Mouse (Mus musculus) heart, embryonic 14.5 days (tissue): ENCODE measurements around the gene Dnajc11. TPM values are rescaled to one million over a fixed set of nuclear protein-coding genes. Genes with fewer than 3 reads are reported as not detected.

Source experiments
- ATAC-seq: fragments of 200-750 bp; cut with Nextera tagmentation; 2 replicates; pipeline ENCODE4 v1.8.0; 2017; ENCODE audit warnings: low read depth, moderate TSS enrichment; ENCODE audit not compliant: insufficient number of reproducible peaks, insufficient read depth, low FRiP score
- H3K27ac ChIP-seq, 2 experiments: fragments of 200-500 bp in 1 of 2; fragments of 300-500 bp in 1 of 2; sonication (generic) in 1 of 2; replicated peaks in 1 of 2; 2 replicates each; pipeline ENCODE4 v1.5.1; 2012 to 2014; ENCODE audit warnings: low read depth in 2 of 2, low read length in 2 of 2, control low read depth in 1 of 2, mild to moderate bottlenecking in 1 of 2, mixed read lengths in 1 of 2; ENCODE audit not compliant: control insufficient read depth in 1 of 2, insufficient read depth in 1 of 2
- H3K27me3 ChIP-seq: fragments of 300-500 bp; sonication (generic); 2 replicates; pipeline ENCODE4 v1.6.1; 2014; ENCODE audit warnings: mild to moderate bottlenecking, low read length, control low read depth; ENCODE audit not compliant: control insufficient read depth, insufficient read depth
- H3K36me3 ChIP-seq: fragments of 300-500 bp; sonication (generic); 2 replicates; pipeline ENCODE4 v1.6.1; 2014; ENCODE audit warnings: mild to moderate bottlenecking, control low read depth, low read length, mixed read lengths; ENCODE audit not compliant: control insufficient read depth, insufficient read depth
- H3K4me1 ChIP-seq, 2 experiments: fragments of 200-500 bp in 1 of 2; fragments of 300-500 bp in 1 of 2; sonication (generic) in 1 of 2; 2 replicates each; pipeline ENCODE4 v1.6.1; 2012 to 2014; ENCODE audit warnings: low read length in 2 of 2, control low read depth in 1 of 2, mixed read lengths in 1 of 2; ENCODE audit not compliant: control insufficient read depth in 2 of 2, insufficient read depth in 2 of 2
- H3K4me2 ChIP-seq: fragments of 300-500 bp; sonication (generic); 2 replicates; pipeline ENCODE4 v1.6.1; 2014; ENCODE audit warnings: mild to moderate bottlenecking, low read length
- H3K4me3 ChIP-seq, 2 experiments: fragments of 200-500 bp in 1 of 2; fragments of 300-500 bp in 1 of 2; sonication (generic) in 1 of 2; 2 replicates each; pipeline ENCODE4 v1.5.1; 2012 to 2014; ENCODE audit warnings: low read length in 2 of 2, mild to moderate bottlenecking in 2 of 2, control low read depth in 1 of 2, low read depth in 1 of 2, moderate library complexity in 1 of 2; ENCODE audit not compliant: control insufficient read depth in 1 of 2, insufficient read depth in 1 of 2
- H3K9ac ChIP-seq: fragments of 300-500 bp; sonication (generic); 2 replicates; pipeline ENCODE4 v1.6.1; 2014; ENCODE audit warnings: mild to moderate bottlenecking, low read length
- H3K9me3 ChIP-seq: fragments of 300-500 bp; sonication (generic); 2 replicates; pipeline ENCODE4 v1.6.1; 2016; ENCODE audit warnings: low read length, control low read depth; ENCODE audit not compliant: control insufficient read depth
- WGBS: fragments of 180-500 bp; shearing (Covaris S2); extraction: QIAGEN DNeasy Blood & Tissue Kit; methylation state at CpG from one replicate; pipeline ENCODE4 v1.1.7; 2014; 5-methylcytosine and 5-hydroxymethylcytosine counted together
- polyA plus RNA-seq: library from polyadenylated mRNA; unstranded; fragments of >200 nt; fragmentation: Nextera tagmentation; extraction: Ambion mirVana; gene quantifications from 2 replicates; pipeline ENCODE4 v1.2.1, GENCODE M21; 2014

Gene Dnajc11
- polyA plus RNA-seq, 1 experiment from 2014 or later, result 54.6 TPM

GRCm38 (mm10) chr4:151937441-151937840, 4.0 kb downstream of the Dnajc11 start:
- peaks cover 0 to 19% of the 10 kb centered on the region in 2 experiments; a peak in 3 of 4 replicates for H3K4me1 ChIP-seq
- no peaks in the 10 kb centered on the region for H3K9me3 ChIP-seq
- H3K4me2 ChIP-seq, result no peak overlapping the region
- no peak overlapping the region for H3K4me3 ChIP-seq
- no peaks in the 10 kb centered on the region for H3K27me3 ChIP-seq
- no peak overlapping the region for H3K9ac ChIP-seq
- no peak for ATAC-seq
- no peaks in the 10 kb centered on the region for H3K36me3 ChIP-seq
- H3K27ac ChIP-seq, result no peak overlapping the region
- 83% methylated on average over 13 of the region's 13 CpGs for WGBS

GRCm38 (mm10) chr4:151938089-151938488, 4.6 kb downstream of the Dnajc11 start:
- ATAC-seq, result no peak
- Histone ChIP-seq H3K9me3 (no peaks in the 10 kb centered on the region), H3K4me1 (peaks cover 0 to 19% of the 10 kb centered on the region in 2 experiments; a peak in 3 of 4 replicates), H3K4me2 (no peak overlapping the region), H3K27me3 (no peaks in the 10 kb centered on the region), H3K4me3 (no peak overlapping the region), H3K9ac (no peak overlapping the region), H3K36me3 (no peaks in the 10 kb centered on the region), H3K27ac (no peak overlapping the region)
- WGBS, result 93% methylated on average over 3 of the region's 3 CpGs

GRCm38 (mm10) chr4:151946211-151946610, 12.7 kb downstream of the Dnajc11 start:
- WGBS, result 59% methylated on average over 11 of the region's 11 CpGs

GRCm38 (mm10) chr4:151948497-151949471, 15.3 kb downstream of the Dnajc11 start:
- Histone ChIP-seq H3K4me2 (no peak overlapping the region), H3K9ac (no peak overlapping the region), H3K4me3 (no peak overlapping the region), H3K9me3 (no peaks in the 10 kb centered on the region), H3K4me1 (peaks cover 10 to 27% of the 10 kb centered on the region in 2 experiments; a peak in 3 of 4 replicates), H3K36me3 (peaks cover 28% of the 10 kb centered on the region), H3K27ac (no peak overlapping the region), H3K27me3 (no peaks in the 10 kb centered on the region)
- no peak for ATAC-seq
- 75% methylated on average over 14 of the region's 14 CpGs for WGBS

More at GRCm38 (mm10) chr4:151946211-151946610, 12.7 kb downstream of the Dnajc11 start:
- Histone ChIP-seq H3K4me3 (no peak overlapping the region), H3K9me3 (no peaks in the 10 kb centered on the region), H3K36me3 (0 out of 2 replicates have a peak, but pooled peaks cover 4% of the 10 kb centered on the region), H3K9ac (no peak overlapping the region), H3K4me1 (peaks cover 10 to 27% of the 10 kb centered on the region in 2 experiments; a peak in 3 of 4 replicates), H3K4me2 (no peak overlapping the region), H3K27me3 (no peaks in the 10 kb centered on the region), H3K27ac (no peak overlapping the region)
- ATAC-seq, result no peak

- H3K4me2 ChIP-seq, result no peak overlapping the region
- H3K4me3 ChIP-seq, result no peak overlapping the region
- peaks cover 65% of the 10 kb centered on the region for H3K36me3 ChIP-seq
- no peak overlapping the region for H3K27ac ChIP-seq
- H3K27me3 ChIP-seq, result no peaks in the 10 kb centered on the region
- 85% methylated on average over 6 of the region's 6 CpGs for WGBS
- peaks cover 7 to 20% of the 10 kb centered on the region in 2 experiments; a peak in 3 of 4 replicates for H3K4me1 ChIP-seq
- no peaks in the 10 kb centered on the region for H3K9me3 ChIP-seq
- no peak for ATAC-seq
- no peak overlapping the region for H3K9ac ChIP-seq
These were observed 19.7 kb downstream of the Dnajc11 start for GRCm38 (mm10) chr4:151953209-151953608.

- no peak overlapping the region for H3K27ac ChIP-seq
- no peak overlapping the region for H3K4me3 ChIP-seq
- H3K36me3 ChIP-seq, result peaks cover 90% of the 10 kb centered on the region
- no peak overlapping the region for H3K4me2 ChIP-seq
- H3K9me3 ChIP-seq, result no peaks in the 10 kb centered on the region
- ATAC-seq, result no peak
- no peak overlapping the region for H3K9ac ChIP-seq
- no peaks in the 10 kb centered on the region for H3K27me3 ChIP-seq
- H3K4me1 ChIP-seq, result no peaks in the 10 kb centered on the region
- 90% methylated on average over 1 of the region's 1 CpGs for WGBS
These were observed 22.3 kb downstream of the Dnajc11 start for GRCm38 (mm10) chr4:151955791-151956190.

- H3K27ac ChIP-seq, result no peak overlapping the region
- H3K9ac ChIP-seq, result no peak overlapping the region
- H3K27me3 ChIP-seq, result no peaks in the 10 kb centered on the region
- no peaks in the 10 kb centered on the region for H3K9me3 ChIP-seq
- no peak overlapping the region for H3K4me2 ChIP-seq
- no peak overlapping the region for H3K4me3 ChIP-seq
- H3K36me3 ChIP-seq, result peaks cover 89% of the 10 kb centered on the region
- ATAC-seq, result no peak
- H3K4me1 ChIP-seq, result no peaks in the 10 kb centered on the region
- 37% methylated on average over 9 of the region's 9 CpGs for WGBS
These were observed 24.3 kb downstream of the Dnajc11 start for GRCm38 (mm10) chr4:151957584-151958315.
